Mouse (Mus musculus) lung, postnatal 10 days (tissue): ENCODE data around the gene Nrxn1.

Source experiments
- DNase-seq: peaks from one replicate; pipeline ENCODE4 v3.0.0; 2021

The Nrxn1 gene

GRCm38 (mm10) chr17:90807199-90807598, 285.7 kb downstream of the Nrxn1 start:
- DNase-seq: no peak

GRCm38 (mm10) chr17:90798689-90799088, 294.2 kb downstream of the Nrxn1 start:
- DNase-seq: no peak

- no peak for DNase-seq
Measured at GRCm38 (mm10) chr17:90797659-90798288, 295.1 kb downstream of the Nrxn1 start.

- no peak for DNase-seq
Measured at GRCm38 (mm10) chr17:90796974-90797373, 295.9 kb downstream of the Nrxn1 start.

GRCm38 (mm10) chr17:90788491-90789127, 304.3 kb downstream of the Nrxn1 start:
- no peak for DNase-seq

GRCm38 (mm10) chr17:90788040-90788439, 304.8 kb downstream of the Nrxn1 start:
- DNase-seq: no peak

GRCm38 (mm10) chr17:90787121-90787788, 305.6 kb downstream of the Nrxn1 start:
- DNase-seq: no peak

GRCm38 (mm10) chr17:90780481-90780880, 312.4 kb downstream of the Nrxn1 start:
- DNase-seq: no peak

GRCm38 (mm10) chr17:90775397-90775796, 317.5 kb downstream of the Nrxn1 start:
- no peak for DNase-seq

- DNase-seq: no peak
Measured at GRCm38 (mm10) chr17:90773233-90773632, 319.6 kb downstream of the Nrxn1 start.

- DNase-seq: no peak
Measured at GRCm38 (mm10) chr17:90768216-90768615, 324.7 kb downstream of the Nrxn1 start.

GRCm38 (mm10) chr17:90727124-90727523, 365.7 kb downstream of the Nrxn1 start:
- DNase-seq: no peak

- no peak for DNase-seq
Measured at GRCm38 (mm10) chr17:90704773-90705172, 388.1 kb downstream of the Nrxn1 start.

- DNase-seq: no peak
Measured at GRCm38 (mm10) chr17:90702626-90703025, 390.2 kb downstream of the Nrxn1 start.

GRCm38 (mm10) chr17:90696071-90696800, 396.6 kb downstream of the Nrxn1 start:
- no peak for DNase-seq

GRCm38 (mm10) chr17:90695086-90695584, 397.7 kb downstream of the Nrxn1 start:
- DNase-seq: no peak

GRCm38 (mm10) chr17:90684172-90684571, 408.7 kb downstream of the Nrxn1 start:
- no peak for DNase-seq

GRCm38 (mm10) chr17:90681019-90681418, 411.9 kb downstream of the Nrxn1 start:
- DNase-seq: no peak

GRCm38 (mm10) chr17:90676676-90677075, 416.2 kb downstream of the Nrxn1 start:
- no peak for DNase-seq

GRCm38 (mm10) chr17:90662318-90662717, 430.6 kb downstream of the Nrxn1 start:
- DNase-seq: no peak

GRCm38 (mm10) chr17:90654506-90654905, 438.4 kb downstream of the Nrxn1 start:
- DNase-seq: no peak

- no peak for DNase-seq
Measured at GRCm38 (mm10) chr17:90653347-90653746, 439.5 kb downstream of the Nrxn1 start.

GRCm38 (mm10) chr17:90650279-90650678, 442.6 kb downstream of the Nrxn1 start:
- no peak for DNase-seq
